Mouse (Mus musculus) liver, adult 2 months (tissue): ENCODE results near the gene Lrrc4b. TPM values are rescaled to one million over a fixed set of nuclear protein-coding genes. Genes with fewer than 3 reads are reported as not detected.

Source experiments
- DNase-seq: peaks from one replicate; pipeline ENCODE4 v3.0.0-alpha.2; 2011; ENCODE audit warnings: low read depth, low spot score; ENCODE audit errors: extremely low read depth
- H3K27ac ChIP-seq: fragments of 200-500 bp; replicated peaks from 2 replicates; pipeline ENCODE4 v1.5.1; 2012; ENCODE audit warnings: low read depth, mild to moderate bottlenecking, control low read depth, inconsistent platforms, low read length; ENCODE audit not compliant: insufficient read depth
- H3K27me3 ChIP-seq: fragments of 200-500 bp; 2 replicates; pipeline ENCODE4 v1.6.1; 2012; ENCODE audit warnings: mild to moderate bottlenecking, moderate library complexity, low read length, inconsistent platforms; ENCODE audit not compliant: control insufficient read depth, insufficient read depth
- H3K36me3 ChIP-seq: fragments of 200-500 bp; 2 replicates; pipeline ENCODE4 v1.6.1; 2012; ENCODE audit warnings: low read length, inconsistent platforms; ENCODE audit not compliant: control insufficient read depth, insufficient read depth
- H3K4me1 ChIP-seq: fragments of 200-500 bp; 2 replicates; pipeline ENCODE4 v1.6.1; 2011; ENCODE audit warnings: low read length; ENCODE audit not compliant: control insufficient read depth, insufficient read depth
- H3K4me3 ChIP-seq: fragments of 200-500 bp; 2 replicates; pipeline ENCODE4 v1.5.1; 2011; ENCODE audit warnings: low read depth, mild to moderate bottlenecking, control low read depth, low read length, moderate library complexity; ENCODE audit not compliant: insufficient read depth
- H3K79me2 ChIP-seq: fragments of 200-500 bp; 2 replicates; pipeline ENCODE4 v1.6.1; 2012; ENCODE audit warnings: inconsistent platforms, mild to moderate bottlenecking, low read length, moderate library complexity; ENCODE audit not compliant: control insufficient read depth, insufficient read depth
- H3K9ac ChIP-seq: fragments of 200-500 bp; 2 replicates; pipeline ENCODE4 v1.6.1; 2012; ENCODE audit warnings: low read depth, mild to moderate bottlenecking, control low read depth, inconsistent platforms, low read length
- CTCF ChIP-seq: fragments of 200-500 bp; IDR thresholded peaks from 2 replicates; pipeline ENCODE4 v1.5.1; 2011; ENCODE audit warnings: low read depth, low read length, control low read depth
- POLR2A ChIP-seq: fragments of 200-500 bp; IDR thresholded peaks from 2 replicates; pipeline ENCODE4 v1.6.1; 2011; ENCODE audit warnings: low read length, control low read depth; ENCODE audit not compliant: insufficient read depth; ENCODE audit errors: extremely low read depth
- WGBS: fragments of 180-500 bp; shearing (Covaris S2); methylation state at CpG from one replicate; pipeline ENCODE4 v1.1.7; 2018; 5-methylcytosine and 5-hydroxymethylcytosine counted together
- polyA plus RNA-seq: library from polyadenylated mRNA; depleted of rRNA; stranded (reverse); fragments of >200 nt; gene quantifications from 2 replicates; pipeline ENCODE4 v1.2.3, GENCODE M21; 2012
- total RNA-seq: library from RNA; depleted of rRNA; stranded (reverse); fragments of >200 nt; gene quantifications from 2 replicates; pipeline ENCODE4 v1.2.3, GENCODE M21; 2014

Gene Lrrc4b
- total and polyA plus RNA-seq, 2 experiments: not detected

DNA sequence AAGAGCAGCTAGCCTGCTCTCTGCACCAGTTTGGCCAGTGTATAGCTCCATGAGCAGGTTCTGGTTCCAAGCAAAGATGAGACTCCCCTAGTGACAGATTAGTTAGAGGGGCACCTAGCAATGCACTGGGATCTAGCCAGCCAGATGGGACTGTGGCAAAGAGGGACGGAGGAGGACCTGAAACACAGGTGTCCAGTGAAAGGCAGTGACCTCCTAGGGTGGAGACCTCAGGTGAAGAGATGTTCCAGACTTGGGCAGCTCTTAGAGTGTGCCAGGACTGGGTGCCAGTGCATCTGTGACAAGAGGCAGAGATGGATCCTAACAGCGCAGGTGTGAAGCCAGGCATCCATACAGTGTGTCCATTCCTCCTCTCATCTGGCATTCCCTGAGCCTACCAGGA, 10.9 kb downstream of the Lrrc4b start:
- no peak for DNase-seq
- H3K79me2 ChIP-seq: no peaks in the 10 kb centered on the region
- peaks cover 11% of the 10 kb centered on the region; the same call in 1 of the 2 replicates for H3K27me3 ChIP-seq
- TF ChIP-seq CTCF (no peak), POLR2A (no peak)
- no peak overlapping the region for H3K9ac ChIP-seq
- no peak overlapping the region for H3K4me3 ChIP-seq
- no peaks in the 10 kb centered on the region for H3K4me1 ChIP-seq
- WGBS: 58% methylated on average over 2 of the region's 2 CpGs
- H3K36me3 ChIP-seq: no peaks in the 10 kb centered on the region
- no peak overlapping the region for H3K27ac ChIP-seq

DNA sequence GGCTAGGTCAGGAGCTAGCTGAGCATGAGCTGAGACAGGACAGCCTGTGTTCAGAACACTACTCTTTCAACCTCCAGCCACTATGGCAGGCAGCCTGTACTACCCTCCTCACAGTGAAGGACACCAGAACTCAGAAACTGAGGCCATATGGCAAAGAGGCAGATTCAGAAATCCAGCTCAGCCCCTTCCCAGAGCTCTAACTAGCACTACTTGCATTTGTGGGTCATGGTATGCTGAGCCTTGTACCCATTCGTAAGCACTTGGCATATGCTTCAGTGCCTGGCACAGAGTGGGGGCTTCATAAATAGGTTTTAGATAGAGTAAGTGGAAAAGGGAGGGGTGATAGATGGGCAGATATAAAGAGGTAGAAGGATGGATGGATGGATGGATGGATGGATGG, 11.7 kb downstream of the Lrrc4b start:
- no peak overlapping the region for H3K27ac ChIP-seq
- peaks cover 18% of the 10 kb centered on the region for H3K27me3 ChIP-seq
- no peak for TF ChIP-seq POLR2A
- TF ChIP-seq CTCF: no peak
- no peaks in the 10 kb centered on the region for H3K36me3 ChIP-seq
- H3K79me2 ChIP-seq: no peaks in the 10 kb centered on the region
- DNase-seq: no peak
- 91% methylated on average over 1 of the region's 1 CpGs for WGBS
- no peak overlapping the region for H3K4me3 ChIP-seq
- no peaks in the 10 kb centered on the region for H3K4me1 ChIP-seq
- no peak overlapping the region for H3K9ac ChIP-seq

DNA sequence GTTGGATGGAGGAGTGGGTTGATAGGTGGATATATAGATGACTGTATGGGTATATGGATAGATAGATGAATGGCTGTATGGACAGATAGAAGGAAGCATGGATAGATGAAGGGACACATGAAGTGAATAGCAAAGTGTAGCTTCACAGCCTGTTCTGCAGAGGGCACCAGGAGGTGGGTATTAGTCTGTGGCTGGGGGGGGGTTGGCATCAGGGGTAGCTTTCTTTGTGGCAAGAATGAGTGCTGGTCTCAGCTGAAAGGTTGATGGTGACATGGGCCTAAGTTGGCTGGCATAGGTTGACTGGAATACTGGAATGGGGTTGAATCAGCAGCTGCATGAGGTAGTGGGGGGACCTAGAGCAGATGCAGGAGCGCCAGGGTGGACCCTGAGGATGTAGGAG, 12.4 kb downstream of the Lrrc4b start:
- DNase-seq: no peak
- no peaks in the 10 kb centered on the region for H3K36me3 ChIP-seq
- no peak overlapping the region for H3K4me3 ChIP-seq
- H3K9ac ChIP-seq: no peak overlapping the region
- no peaks in the 10 kb centered on the region for H3K79me2 ChIP-seq
- 7% methylated on average over 1 of the region's 1 CpGs for WGBS
- TF ChIP-seq CTCF: no peak
- TF ChIP-seq POLR2A: no peak
- H3K4me1 ChIP-seq: no peaks in the 10 kb centered on the region
- H3K27ac ChIP-seq: no peak overlapping the region
- peaks cover 20% of the 10 kb centered on the region for H3K27me3 ChIP-seq

DNA sequence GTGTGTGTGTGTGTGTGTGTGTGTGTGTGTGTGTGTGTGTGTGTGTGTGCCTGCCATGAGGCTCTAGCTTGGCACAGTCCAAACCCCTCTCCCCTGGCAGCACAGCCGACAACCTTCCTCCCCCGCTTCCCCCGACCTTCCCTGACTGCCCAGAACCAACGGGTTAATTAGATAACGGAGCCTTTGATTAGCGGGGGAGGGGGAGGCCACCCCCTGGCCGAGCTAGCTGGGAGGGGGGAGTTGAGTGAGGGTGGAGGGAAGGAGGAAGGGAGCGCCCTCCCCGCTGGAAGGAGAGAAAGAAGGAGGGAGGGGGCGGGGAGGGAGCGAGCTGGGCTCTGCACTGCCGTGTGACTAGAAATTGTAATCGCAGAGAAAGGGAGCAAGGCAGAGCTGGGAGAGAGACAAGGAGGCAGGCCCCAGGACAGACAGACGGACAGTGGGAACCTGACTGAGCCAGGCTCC, 12.9 kb downstream of the Lrrc4b start:
- H3K4me3 ChIP-seq: no peak overlapping the region
- H3K4me1 ChIP-seq: no peaks in the 10 kb centered on the region
- H3K79me2 ChIP-seq: no peaks in the 10 kb centered on the region
- no peaks in the 10 kb centered on the region for H3K36me3 ChIP-seq
- DNase-seq: no peak
- no peak for TF ChIP-seq POLR2A
- TF ChIP-seq CTCF: no peak
- no peak overlapping the region for H3K27ac ChIP-seq
- WGBS: 4% methylated on average over 13 of the region's 14 CpGs
- H3K9ac ChIP-seq: no peak overlapping the region
- peaks cover 20% of the 10 kb centered on the region for H3K27me3 ChIP-seq

DNA sequence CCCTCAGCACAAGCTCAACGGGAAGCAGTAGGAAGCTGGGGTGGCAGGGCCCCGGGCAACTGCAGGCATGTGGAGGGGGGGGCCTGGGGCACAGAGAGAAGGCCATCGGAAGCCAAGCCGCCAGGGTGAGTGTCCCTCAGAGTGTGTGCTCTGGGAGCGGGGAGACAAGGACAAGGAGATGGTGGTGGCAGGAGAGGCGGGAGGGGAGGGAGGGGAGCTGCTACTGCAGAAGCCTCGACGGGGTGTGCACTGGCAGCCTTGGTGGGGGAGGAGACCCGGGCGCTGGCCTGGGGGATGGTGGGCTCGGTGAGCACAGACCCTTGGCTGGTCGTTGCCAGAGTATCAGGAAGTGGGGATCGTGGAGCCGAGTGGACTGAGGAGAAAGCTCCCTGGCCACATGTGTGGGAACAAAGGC, 13.6 kb downstream of the Lrrc4b start:
- no peak overlapping the region for H3K27ac ChIP-seq
- WGBS: 1% methylated on average over 14 of the region's 14 CpGs
- H3K4me3 ChIP-seq: no peak overlapping the region
- no peak for TF ChIP-seq CTCF
- no peak for TF ChIP-seq POLR2A
- peaks cover 20% of the 10 kb centered on the region for H3K27me3 ChIP-seq
- no peaks in the 10 kb centered on the region for H3K79me2 ChIP-seq
- DNase-seq: no peak
- H3K9ac ChIP-seq: no peak overlapping the region
- no peaks in the 10 kb centered on the region for H3K36me3 ChIP-seq
- H3K4me1 ChIP-seq: no peaks in the 10 kb centered on the region

DNA sequence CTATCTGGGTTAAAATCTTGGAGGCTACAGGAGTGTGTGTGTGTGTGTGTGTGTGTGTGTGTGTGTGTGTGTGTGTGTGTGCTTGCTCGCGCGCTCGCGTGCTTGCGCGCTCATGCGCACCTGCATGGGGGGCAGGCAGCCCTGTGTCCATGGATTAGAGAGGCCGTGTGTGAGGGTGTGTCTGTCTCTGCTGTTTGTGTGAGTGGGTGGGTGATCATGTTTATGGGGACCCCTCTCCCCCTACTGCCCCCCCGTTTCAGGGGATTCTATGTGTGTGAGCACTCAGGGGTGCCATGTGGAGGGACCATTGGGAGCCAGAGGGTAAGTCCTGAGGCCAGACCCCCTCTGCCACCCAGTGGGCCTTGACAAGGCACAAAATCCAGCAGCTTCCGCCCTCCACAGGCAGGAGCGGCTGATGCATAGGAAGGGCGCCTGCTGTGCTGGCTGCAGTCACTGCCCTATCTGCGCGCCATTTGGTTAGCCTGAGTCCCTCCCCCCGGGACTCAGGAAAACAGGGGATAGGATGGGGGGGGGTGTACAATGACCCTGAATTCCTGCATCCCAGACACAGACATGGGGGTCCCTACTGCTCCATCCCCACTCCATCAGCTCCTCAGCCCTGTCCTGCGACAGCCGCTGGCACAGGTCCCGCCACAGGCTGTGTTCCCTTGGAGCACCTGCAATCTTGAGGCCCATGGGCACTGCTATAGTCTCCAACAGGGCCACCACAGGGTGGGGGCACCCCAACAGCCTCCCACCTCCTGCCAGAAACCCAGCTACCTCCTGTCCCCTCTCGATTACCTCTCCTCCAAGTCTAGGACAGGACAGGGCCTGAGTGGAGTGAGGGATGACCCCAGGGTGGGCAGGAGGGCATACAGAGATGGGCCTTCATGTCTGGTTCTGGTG, 14.7 kb downstream of the Lrrc4b start:
- peaks cover 20% of the 10 kb centered on the region for H3K27me3 ChIP-seq
- WGBS: 9% methylated on average over 20 of the region's 20 CpGs

More for the DNA sequence above, 14.7 kb downstream of the Lrrc4b start:
- Histone ChIP-seq H3K27ac (no peak overlapping the region), H3K36me3 (no peaks in the 10 kb centered on the region), H3K4me3 (no peak overlapping the region), H3K4me1 (no peaks in the 10 kb centered on the region), H3K79me2 (no peaks in the 10 kb centered on the region), H3K9ac (no peak overlapping the region)
- DNase-seq: no peak
- TF ChIP-seq POLR2A: no peak
- no peak for TF ChIP-seq CTCF
